Mouse (Mus musculus) midbrain, embryonic 15.5 days (tissue): ENCODE measurements around the gene Mus81. TPM values are rescaled to one million over a fixed set of nuclear protein-coding genes. Genes with fewer than 3 reads are reported as not detected.
A peak's percentile ranks its signal among the peaks of the same experiment; 100 is the strongest.

ENCODE experiments used
- ATAC-seq: fragments of 200-750 bp; cut with Nextera tagmentation; replicated peaks from 2 replicates; pipeline ENCODE4 v1.8.0; 2017; ENCODE audit warnings: moderate TSS enrichment
- H3K27ac ChIP-seq: fragments of 300-500 bp; sonication (generic); 2 replicates; pipeline ENCODE4 v1.5.1; 2015; ENCODE audit warnings: mild to moderate bottlenecking, inconsistent platforms
- H3K27me3 ChIP-seq: fragments of 300-500 bp; sonication (generic); replicated peaks from 2 replicates; pipeline ENCODE4 v1.6.1; 2015; ENCODE audit warnings: inconsistent platforms
- H3K36me3 ChIP-seq: fragments of 300-500 bp; sonication (generic); replicated peaks from 2 replicates; pipeline ENCODE4 v1.6.1; 2015; ENCODE audit warnings: inconsistent platforms
- H3K4me1 ChIP-seq: fragments of 300-500 bp; sonication (generic); 2 replicates; pipeline ENCODE4 v1.6.1; 2015; ENCODE audit warnings: inconsistent platforms
- H3K4me2 ChIP-seq: fragments of 300-500 bp; sonication (generic); 2 replicates; pipeline ENCODE4 v1.6.1; 2015; ENCODE audit warnings: inconsistent platforms, mild to moderate bottlenecking, moderate library complexity
- H3K4me3 ChIP-seq: fragments of 300-500 bp; sonication (generic); 2 replicates; pipeline ENCODE4 v1.5.1; 2015; ENCODE audit warnings: mild to moderate bottlenecking, inconsistent platforms
- H3K9ac ChIP-seq: fragments of 300-500 bp; sonication (generic); 2 replicates; pipeline ENCODE4 v1.6.1; 2015; ENCODE audit warnings: mild to moderate bottlenecking, inconsistent platforms
- H3K9me3 ChIP-seq: fragments of 300-500 bp; sonication (generic); 2 replicates; pipeline ENCODE4 v1.6.1; 2016; ENCODE audit warnings: inconsistent platforms
- WGBS: fragments of 180-500 bp; shearing (Covaris S2); methylation state at CpG from one replicate; pipeline ENCODE4 v1.1.7; 2015; ENCODE audit warnings: mixed read lengths; 5-methylcytosine and 5-hydroxymethylcytosine counted together
- polyA plus RNA-seq: library from polyadenylated mRNA; unstranded; fragments of >200 nt; fragmentation: Nextera tagmentation; extraction: Ambion mirVana; gene quantifications from 2 replicates; pipeline ENCODE4 v1.2.1, GENCODE M21; 2015

The Mus81 gene
- polyA plus RNA-seq, 1 experiment from 2014 or later, result 54.3 TPM

DNA sequence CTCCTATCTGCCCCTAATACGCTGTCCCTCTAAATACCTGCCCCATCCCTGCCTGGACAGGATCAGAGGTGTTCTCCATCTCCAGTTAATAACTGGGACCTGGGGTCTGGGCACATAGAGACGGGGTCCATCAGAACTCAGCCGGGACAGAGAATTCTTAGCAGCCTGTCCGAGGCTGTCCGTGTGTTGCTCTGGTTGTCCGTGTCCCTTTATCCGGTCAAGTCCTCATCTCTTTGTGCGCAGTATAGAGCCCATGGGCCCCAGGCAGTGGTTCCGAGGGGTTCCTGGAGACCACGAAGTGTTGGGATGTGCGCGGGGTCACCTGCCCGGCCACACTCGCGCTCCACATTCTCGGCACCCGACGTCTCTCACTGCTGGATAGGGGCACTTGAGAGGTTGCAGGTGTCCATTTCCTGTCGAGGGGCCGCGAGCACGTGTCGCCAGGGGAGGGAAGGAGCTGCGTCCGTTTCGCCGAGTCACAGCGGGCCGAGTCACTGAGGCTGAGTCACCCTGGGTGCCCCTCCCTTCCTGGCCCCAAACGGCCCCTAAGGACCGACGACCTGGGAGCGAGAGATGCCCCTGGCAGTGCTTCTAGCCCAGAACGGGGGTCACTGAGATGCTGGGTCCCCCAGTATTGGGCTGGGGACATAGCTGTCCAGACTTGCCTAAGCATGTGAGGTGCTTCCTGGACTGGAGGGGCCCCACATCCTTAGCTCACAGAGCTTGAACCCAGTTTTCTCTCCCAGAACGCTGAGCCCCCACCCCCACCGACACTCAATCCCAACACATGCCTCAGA, 39.6 kb downstream of the Mus81 start:
- H3K27ac ChIP-seq, result no peak overlapping the region
- H3K4me1 ChIP-seq, result peaks cover 18% of the 10 kb centered on the region
- H3K27me3 ChIP-seq, result peaks cover 59% of the 10 kb centered on the region
- no peak; the same call in none of the 2 replicates for ATAC-seq
- H3K9me3 ChIP-seq, result no peaks in the 10 kb centered on the region
- WGBS, result 7% methylated on average over 36 of the region's 36 CpGs
- no peaks in the 10 kb centered on the region for H3K36me3 ChIP-seq
- H3K9ac ChIP-seq, result no peak overlapping the region
- H3K4me2 ChIP-seq, result peak overlapping the region; percentile 95
- H3K4me3 ChIP-seq, result peak overlapping the region; percentile 60

DNA sequence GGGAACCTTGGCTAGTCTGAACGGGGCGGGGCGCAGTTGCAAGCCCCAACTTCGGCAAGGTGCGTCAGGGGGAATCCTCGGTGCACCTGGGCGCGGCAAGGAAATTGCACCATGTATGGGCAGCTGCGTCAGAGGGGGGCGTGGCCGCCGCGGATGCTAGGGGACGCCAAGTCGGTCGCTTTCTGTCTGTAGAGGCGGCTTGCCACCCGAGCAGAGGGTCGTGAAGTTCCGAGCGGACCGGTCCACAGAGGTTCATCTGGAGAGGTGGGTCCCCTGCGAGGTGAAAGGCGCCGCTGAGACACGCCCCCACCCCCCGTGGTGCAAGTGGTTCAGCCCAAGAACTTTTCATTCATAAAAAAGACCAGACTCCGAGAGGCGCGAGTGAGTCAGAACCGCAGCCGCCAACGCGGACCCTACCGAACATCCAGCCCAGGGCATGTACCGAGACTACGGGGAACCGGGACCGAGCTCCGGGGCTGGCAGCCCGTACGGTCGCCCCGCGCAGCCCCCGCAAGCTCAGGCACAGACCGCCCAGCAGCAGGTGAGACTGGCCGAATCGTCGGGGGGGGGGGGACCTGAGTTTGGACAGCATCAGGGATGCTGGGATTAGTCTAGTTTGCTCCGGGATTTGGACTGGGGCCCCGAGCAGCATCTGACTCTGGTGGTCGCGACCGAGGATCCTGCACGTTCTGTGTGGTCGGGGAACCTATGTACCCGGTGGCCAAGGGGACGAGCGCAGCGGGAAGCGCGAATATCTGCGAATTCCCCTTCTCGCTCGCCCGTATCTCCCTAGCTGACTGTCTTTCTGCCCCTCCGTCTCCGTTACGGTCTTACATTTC, 40.5 kb downstream of the Mus81 start, which contains the start of gene Fosl1:
Gene Fosl1 (plus strand): TSS at position 33 of the 839 bp plus-strand sequence.
- peak; percentile 76 for ATAC-seq
- peaks cover 59% of the 10 kb centered on the region for H3K27me3 ChIP-seq

DNA sequence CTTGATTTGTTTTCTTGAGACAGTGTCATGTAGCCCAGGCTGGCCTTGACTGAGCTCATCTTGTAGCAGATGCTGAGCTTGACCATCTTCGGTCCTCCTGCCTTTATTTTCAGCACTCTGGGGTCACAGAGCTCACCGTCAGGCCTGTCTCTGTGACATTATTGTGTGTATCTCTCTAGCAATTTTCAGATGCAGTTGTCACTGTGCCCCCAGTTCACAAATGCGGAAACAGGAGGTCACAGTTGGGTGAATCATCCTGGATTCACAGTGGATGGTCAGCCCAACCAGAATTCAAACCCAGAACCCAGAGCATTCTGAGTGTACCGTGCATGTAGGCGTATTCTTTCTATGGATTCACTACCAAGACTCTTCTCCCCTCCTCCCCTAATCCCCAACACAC, 42.5 kb downstream of the Mus81 start:
- Histone ChIP-seq H3K36me3 (no peaks in the 10 kb centered on the region), H3K4me2 (no peak overlapping the region), H3K9me3 (no peaks in the 10 kb centered on the region), H3K4me1 (peaks cover 18% of the 10 kb centered on the region), H3K4me3 (no peak overlapping the region), H3K27ac (no peak overlapping the region), H3K9ac (no peak overlapping the region), H3K27me3 (peaks cover 58% of the 10 kb centered on the region)
- no peak for ATAC-seq
- WGBS, result 85% methylated on average over 5 of the region's 5 CpGs

More for the DNA sequence above, 40.5 kb downstream of the Mus81 start, which contains the start of gene Fosl1:
- Histone ChIP-seq H3K27ac (no peak within 1 kb of the TSS), H3K4me1 (peaks cover 18% of the 10 kb centered on the region), H3K9ac (peak within 1 kb of the TSS; percentile 37), H3K36me3 (no peaks in the 10 kb centered on the region), H3K4me3 (peak within 1 kb of the TSS; percentile 60), H3K9me3 (no peaks in the 10 kb centered on the region), H3K4me2 (peak within 1 kb of the TSS; percentile 95)
- under 1% methylated on average over 70 of the region's 70 CpGs for WGBS

DNA sequence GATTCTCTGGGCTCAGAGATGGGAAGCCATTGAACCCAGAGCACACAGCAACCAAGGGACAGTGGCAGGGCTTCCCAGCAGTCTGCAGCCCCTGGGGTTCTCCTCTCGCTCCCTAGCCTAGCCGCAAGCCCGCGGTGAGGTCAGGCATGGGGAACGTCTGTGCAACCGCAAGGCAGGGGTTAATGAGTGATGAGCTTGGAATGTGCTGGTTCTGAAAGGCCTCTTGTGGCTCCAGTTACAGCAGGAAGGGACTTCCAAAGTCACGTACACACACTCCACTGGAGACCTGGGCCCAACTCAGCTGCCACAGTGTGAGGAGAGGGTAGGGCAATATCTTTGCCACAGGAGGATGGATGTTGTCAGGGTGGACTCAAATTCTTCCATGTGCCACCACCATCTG, 43.2 kb downstream of the Mus81 start:
- Histone ChIP-seq H3K9me3 (no peaks in the 10 kb centered on the region), H3K9ac (no peak overlapping the region), H3K4me2 (no peak overlapping the region), H3K27me3 (peaks cover 50% of the 10 kb centered on the region), H3K4me3 (no peak overlapping the region), H3K27ac (no peak overlapping the region), H3K36me3 (no peaks in the 10 kb centered on the region), H3K4me1 (peaks cover 18% of the 10 kb centered on the region)
- WGBS, result 48% methylated on average over 7 of the region's 7 CpGs
- no peak for ATAC-seq

DNA sequence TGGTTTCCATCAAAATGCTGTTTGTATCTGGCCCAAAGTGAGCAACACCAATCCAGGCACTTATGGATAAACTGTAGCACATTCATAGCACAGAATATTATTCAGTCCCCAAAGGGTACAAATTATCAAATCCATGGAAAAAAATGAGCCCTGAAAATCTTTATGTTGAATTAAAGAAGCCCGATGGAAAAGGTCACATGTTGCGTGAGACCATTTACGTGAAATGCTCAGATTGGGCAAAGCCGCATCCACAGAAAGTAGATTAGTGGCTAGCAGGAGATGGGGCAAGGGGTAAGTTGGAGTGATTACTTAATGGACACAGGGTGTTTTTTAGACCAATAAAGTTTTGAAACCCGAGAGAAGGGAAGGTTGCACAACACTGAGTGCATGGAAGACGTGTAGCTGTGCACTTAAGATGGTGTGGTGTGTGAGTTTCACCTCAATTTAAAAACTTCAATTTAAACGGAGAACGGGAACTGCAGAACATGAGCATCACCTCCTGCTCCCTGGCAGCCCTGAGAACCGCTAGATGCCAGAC, 43.8 kb downstream of the Mus81 start:
- peaks cover 44% of the 10 kb centered on the region for H3K27me3 ChIP-seq
- no peaks in the 10 kb centered on the region for H3K9me3 ChIP-seq
- 64% methylated on average over 9 of the region's 9 CpGs for WGBS
- H3K9ac ChIP-seq, result no peak overlapping the region
- no peak overlapping the region for H3K27ac ChIP-seq
- no peak for ATAC-seq
- H3K36me3 ChIP-seq, result no peaks in the 10 kb centered on the region
- H3K4me1 ChIP-seq, result peaks cover 18% of the 10 kb centered on the region
- no peak overlapping the region for H3K4me3 ChIP-seq
- H3K4me2 ChIP-seq, result no peak overlapping the region

DNA sequence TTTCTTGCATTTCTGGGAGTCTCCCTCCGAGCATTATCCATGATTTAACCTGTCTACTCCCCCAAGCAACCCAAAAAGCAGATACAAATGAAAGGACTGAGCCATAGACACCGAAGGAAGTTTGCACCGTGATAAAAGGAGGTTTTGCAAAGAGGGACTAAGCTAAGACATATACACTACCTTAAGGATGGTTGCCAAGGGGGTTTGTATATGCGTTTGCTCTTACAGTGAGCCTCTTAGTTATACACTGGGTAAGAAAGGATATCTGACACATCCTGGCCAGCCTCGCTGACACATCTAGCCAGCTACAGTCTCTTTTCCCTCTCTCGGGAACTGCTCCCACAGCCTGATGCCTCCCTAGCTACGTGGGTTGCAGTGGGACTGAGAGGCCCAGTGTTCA, 54.3 kb downstream of the Mus81 start:
- WGBS, result 71% methylated on average over 7 of the region's 7 CpGs
- H3K4me1 ChIP-seq, result peaks cover 12% of the 10 kb centered on the region
- no peak for ATAC-seq
- no peaks in the 10 kb centered on the region for H3K36me3 ChIP-seq
- no peak overlapping the region for H3K27ac ChIP-seq
- 0 out of 2 replicates have a peak overlapping the region, but pooled peaks have one; percentile 10 for H3K9ac ChIP-seq
- H3K27me3 ChIP-seq, result no peaks in the 10 kb centered on the region
- no peaks in the 10 kb centered on the region for H3K9me3 ChIP-seq
- H3K4me3 ChIP-seq, result no peak overlapping the region
- H3K4me2 ChIP-seq, result peak overlapping the region; percentile 46; the same call in 1 of the 2 replicates

DNA sequence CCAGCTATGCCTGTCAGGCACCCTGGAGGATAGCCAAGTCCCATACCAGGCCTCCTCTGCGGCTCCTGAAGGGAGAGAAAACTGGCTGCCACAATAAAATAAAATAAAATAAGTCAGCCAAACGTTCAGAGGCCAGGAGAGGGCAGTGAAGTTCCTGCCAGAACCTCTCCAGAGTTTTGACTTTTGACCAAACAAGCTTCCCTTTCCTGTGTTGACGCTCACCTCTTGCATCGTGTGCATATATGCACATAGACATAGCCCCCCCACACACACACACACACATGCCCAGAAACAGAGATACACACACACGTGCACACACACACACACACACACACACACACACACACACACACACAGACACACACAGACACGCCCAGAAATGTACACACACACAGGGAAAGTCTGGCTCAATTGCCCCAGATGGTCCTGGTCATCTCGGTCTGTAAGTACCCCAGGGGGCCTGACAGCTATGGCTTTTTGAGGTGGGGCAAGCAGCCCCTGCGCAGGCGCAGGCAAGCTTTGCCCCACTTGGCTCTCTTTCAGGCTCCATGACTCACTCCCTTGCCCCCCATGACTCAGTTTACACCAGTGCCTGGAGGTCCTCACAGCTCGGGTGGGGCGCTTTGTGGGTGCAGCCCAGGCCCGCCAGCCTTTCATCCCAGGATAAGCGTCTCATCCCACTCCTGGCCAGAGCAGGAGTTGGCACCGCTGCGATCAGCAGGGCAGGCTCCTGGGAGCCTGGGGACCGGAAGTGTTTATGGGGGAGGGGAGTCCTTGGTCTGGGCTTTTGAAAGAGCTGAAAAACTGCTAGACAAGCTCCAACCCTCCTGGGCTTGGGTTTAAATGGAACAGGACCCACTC, 55.0 kb downstream of the Mus81 start:
- Histone ChIP-seq H3K9ac (peak overlapping the region; percentile 10; the same call in 1 of the 2 replicates), H3K36me3 (no peaks in the 10 kb centered on the region), H3K27ac (no peak overlapping the region; the same call in 1 of the 2 replicates), H3K4me1 (peaks cover 12% of the 10 kb centered on the region), H3K9me3 (no peaks in the 10 kb centered on the region), H3K4me2 (peak overlapping the region; percentile 46), H3K4me3 (peak overlapping the region; percentile 13; the same call in 1 of the 2 replicates), H3K27me3 (no peaks in the 10 kb centered on the region)
- WGBS, result 13% methylated on average over 16 of the region's 16 CpGs
- ATAC-seq, result no peak

Other genes with a start within 250 kb of the Mus81 start
- gene Pacs1, start 215.3 kb downstream of the Mus81 start, polyA plus RNA-seq, result 55.3 and 55.7 TPM in 2 replicates
- gene Sf3b2, start 192.9 kb downstream of the Mus81 start, polyA plus RNA-seq, result 350 and 352 TPM in 2 replicates
- 47.2 and 50.3 TPM in 2 replicates for gene Gal3st3, start 190.1 kb downstream of the Mus81 start, polyA plus RNA-seq
- gene Catsper1, start 152.7 kb downstream of the Mus81 start, polyA plus RNA-seq, result not detected in 2 replicates
- gene Cst6, start 138.8 kb downstream of the Mus81 start, polyA plus RNA-seq, result 5.9 and 7.2 TPM in 2 replicates
- 43.6 and 43.8 TPM in 2 replicates for gene Eif1ad, start 121.7 kb downstream of the Mus81 start, polyA plus RNA-seq
- gene Banf1, start 121.2 kb downstream of the Mus81 start, polyA plus RNA-seq, result 307 and 337 TPM in 2 replicates
- gene Sart1, start 99.7 kb downstream of the Mus81 start, polyA plus RNA-seq, result 72.5 and 77.3 TPM in 2 replicates
- gene Tsga10ip, start 85.9 kb downstream of the Mus81 start, polyA plus RNA-seq, result not detected in 2 replicates
- gene Drap1, start 63.4 kb downstream of the Mus81 start, polyA plus RNA-seq, result 291 and 296 TPM in 2 replicates
- 71.5 and 74.9 TPM in 2 replicates for gene AI837181, start 63.3 kb downstream of the Mus81 start, polyA plus RNA-seq
- gene Fosl1, start 40.9 kb downstream of the Mus81 start, polyA plus RNA-seq, result 0.40 TPM in 1 of 2 replicates, not detected in the other
- gene Ccdc85b, start 30.5 kb downstream of the Mus81 start, polyA plus RNA-seq, result 11.7 and 13.2 TPM in 2 replicates
- 180 and 185 TPM in 2 replicates for gene Fibp, start 27.8 kb downstream of the Mus81 start, polyA plus RNA-seq
- 5.4 and 6.5 TPM in 2 replicates for gene Ctsw, start 19.9 kb downstream of the Mus81 start, polyA plus RNA-seq
- gene Efemp2, start 14.4 kb downstream of the Mus81 start, polyA plus RNA-seq, result 41.3 and 45.9 TPM in 2 replicates
- gene Cfl1, start 2.1 kb upstream of the Mus81 start, polyA plus RNA-seq, result 3,624 and 3,631 TPM in 2 replicates
- gene 1700020D05Rik, start 15.4 kb upstream of the Mus81 start, polyA plus RNA-seq, result 0.17 TPM in 1 of 2 replicates, not detected in the other
- gene Snx32, start 22.1 kb upstream of the Mus81 start, polyA plus RNA-seq, result 106 and 111 TPM in 2 replicates
- gene Ovol1, start 72.2 kb upstream of the Mus81 start, polyA plus RNA-seq, result 0.10 and 0.13 TPM in 2 replicates
- 3.0 and 3.1 TPM in 2 replicates for gene Ap5b1, start 79.6 kb upstream of the Mus81 start, polyA plus RNA-seq
- 56.2 and 57.7 TPM in 2 replicates for gene Rnaseh2c, start 113.5 kb upstream of the Mus81 start, polyA plus RNA-seq
- 82.3 and 84.7 TPM in 2 replicates for gene Kat5, start 121.8 kb upstream of the Mus81 start, polyA plus RNA-seq
- gene Rela, start 149.1 kb upstream of the Mus81 start, polyA plus RNA-seq, result 36.9 and 39.2 TPM in 2 replicates
- gene Sipa1, start 175.3 kb upstream of the Mus81 start, polyA plus RNA-seq, result 17.1 and 19.6 TPM in 2 replicates
- 12.5 and 14.0 TPM in 2 replicates for gene Map3k11, start 200.3 kb upstream of the Mus81 start, polyA plus RNA-seq
- gene Pcnx3, start 200.5 kb upstream of the Mus81 start, polyA plus RNA-seq, result 29.2 TPM in 2 replicates
- gene Kcnk7, start 216.0 kb upstream of the Mus81 start, polyA plus RNA-seq, result 0.19 and 0.28 TPM in 2 replicates
- gene Ehbp1l1, start 237.9 kb upstream of the Mus81 start, polyA plus RNA-seq, result 23.7 and 25.5 TPM in 2 replicates
- gene Fam89b, start 241.3 kb upstream of the Mus81 start, polyA plus RNA-seq, result 158 and 165 TPM in 2 replicates